Mouse (Mus musculus): ENCODE results near the gene Smim14.

The Smim14 gene

GRCm38 (mm10) chr5:65460361-65460760 is 76.6 kb downstream of the Smim14 start:
- no peak for DNase-seq (ENCODE audit: low read depth, low spot score)

- DNase-seq (ENCODE audit: low read depth, low spot score) = no peak
Measured at GRCm38 (mm10) chr5:65459454-65459853, 77.5 kb downstream of the Smim14 start.

- no peak for DNase-seq (ENCODE audit: low read depth, low spot score)
Measured at GRCm38 (mm10) chr5:65457846-65458245, 79.1 kb downstream of the Smim14 start.

GRCm38 (mm10) chr5:65457086-65457827 is 79.7 kb downstream of the Smim14 start:
- DNase-seq (ENCODE audit: low read depth, low spot score) = no peak

GRCm38 (mm10) chr5:65454771-65455170 is 82.2 kb downstream of the Smim14 start:
- no peak for DNase-seq (ENCODE audit: low read depth, low spot score)

GRCm38 (mm10) chr5:65448941-65449340 is 88.0 kb downstream of the Smim14 start:
- DNase-seq (ENCODE audit: low read depth, low spot score) = no peak

GRCm38 (mm10) chr5:65447826-65448225 is 89.2 kb downstream of the Smim14 start:
- DNase-seq (ENCODE audit: low read depth, low spot score) = no peak

- no peak for DNase-seq (ENCODE audit: low read depth, low spot score)
Measured at GRCm38 (mm10) chr5:65446756-65447155, 90.2 kb downstream of the Smim14 start.

GRCm38 (mm10) chr5:65444981-65445380 is 92.0 kb downstream of the Smim14 start:
- no peak for DNase-seq (ENCODE audit: low read depth, low spot score)

- no peak for DNase-seq (ENCODE audit: low read depth, low spot score)
Measured at GRCm38 (mm10) chr5:65438041-65438440, 98.9 kb downstream of the Smim14 start.

GRCm38 (mm10) chr5:65435806-65436561 is 101.0 kb downstream of the Smim14 start, which contains the start of gene Ugdh:
Gene Ugdh, minus strand, starts transcription at chr5:65435949.
- DNase-seq (ENCODE audit: low read depth, low spot score) = peak; percentile 94

- no peak for DNase-seq (ENCODE audit: low read depth, low spot score)
Measured at GRCm38 (mm10) chr5:65435363-65435805, 101.6 kb downstream of the Smim14 start.

- no peak for DNase-seq (ENCODE audit: low read depth, low spot score)
Measured at GRCm38 (mm10) chr5:65434471-65435362, 102.3 kb downstream of the Smim14 start.

- no peak for DNase-seq (ENCODE audit: low read depth, low spot score)
Measured at GRCm38 (mm10) chr5:65429441-65429840, 107.5 kb downstream of the Smim14 start.

GRCm38 (mm10) chr5:65428321-65428720 is 108.7 kb downstream of the Smim14 start:
- DNase-seq (ENCODE audit: low read depth, low spot score) = no peak

- DNase-seq (ENCODE audit: low read depth, low spot score) = no peak
Measured at GRCm38 (mm10) chr5:65425251-65425650, 111.7 kb downstream of the Smim14 start.

- no peak for DNase-seq (ENCODE audit: low read depth, low spot score)
Measured at GRCm38 (mm10) chr5:65424215-65424614, 112.8 kb downstream of the Smim14 start.

GRCm38 (mm10) chr5:65422803-65423202 is 114.2 kb downstream of the Smim14 start:
- no peak for DNase-seq (ENCODE audit: low read depth, low spot score)

- no peak for DNase-seq (ENCODE audit: low read depth, low spot score)
Measured at GRCm38 (mm10) chr5:65420822-65421221, 116.2 kb downstream of the Smim14 start.

- DNase-seq (ENCODE audit: low read depth, low spot score) = no peak
Measured at GRCm38 (mm10) chr5:65419136-65419535, 117.8 kb downstream of the Smim14 start.

GRCm38 (mm10) chr5:65415653-65416458 is 121.1 kb downstream of the Smim14 start:
- peak; percentile 25 for DNase-seq (ENCODE audit: low read depth, low spot score)
